Mouse (Mus musculus) myocyte (in vitro differentiated cells): ENCODE measurements around the gene Khdrbs2. TPM values are rescaled to one million over a fixed set of nuclear protein-coding genes. Genes with fewer than 3 reads are reported as not detected.
"Not testable (repeated sequence)": the region's sequence is repeated elsewhere in the genome, so short reads cannot be mapped to it uniquely, and the experiment has no call there.

Experiments
- H3K27me3 ChIP-seq: one replicate; pipeline ENCODE4 v1.6.1; 2011; ENCODE audit not compliant: control insufficient read depth, insufficient read depth, insufficient read length
- H3K36me3 ChIP-seq: one replicate; pipeline ENCODE4 v1.6.1; 2011; ENCODE audit not compliant: control insufficient read depth, insufficient read depth
- H3K4me2 ChIP-seq: one replicate; pipeline ENCODE4 v1.6.1; 2011; ENCODE audit warnings: low read depth, control low read depth
- H3K4me3 ChIP-seq: one replicate; pipeline ENCODE4 v1.5.1; 2011; ENCODE audit warnings: mild to moderate bottlenecking, control low read depth, moderate library complexity
- H3K79me2 ChIP-seq: one replicate; pipeline ENCODE4 v1.6.1; 2011; ENCODE audit not compliant: control insufficient read depth, insufficient read depth
- H3ac ChIP-seq: one replicate; pipeline ENCODE4 v1.6.1; 2011; ENCODE audit not compliant: control insufficient read depth, insufficient read length
- CEBPB ChIP-seq: IDR thresholded peaks from 2 replicates; pipeline ENCODE4 v1.6.1; 2011; ENCODE audit warnings: mild to moderate bottlenecking, moderate library complexity; ENCODE audit not compliant: poor library complexity, insufficient read depth, severe bottlenecking
- E2F4 ChIP-seq: IDR thresholded peaks from one replicate; pipeline ENCODE4 v1.6.1; 2011; ENCODE audit warnings: mild to moderate bottlenecking, control low read depth, moderate library complexity; ENCODE audit not compliant: insufficient read depth
- MAX ChIP-seq: IDR thresholded peaks from one replicate; pipeline ENCODE4 v1.6.1; 2011; ENCODE audit warnings: low read depth, mild to moderate bottlenecking, control low read depth
- MYOD1 ChIP-seq, 3 experiments: IDR thresholded peaks; one replicate each; pipeline ENCODE4 v1.6.1; 2011; ENCODE audit warnings: control low read depth in 2 of 3, low read depth in 2 of 3, mild to moderate bottlenecking in 2 of 3, moderate library complexity in 1 of 3; ENCODE audit not compliant: insufficient read length in 2 of 3, control insufficient read depth in 1 of 3
- MYOG ChIP-seq, 3 experiments: IDR thresholded peaks; one replicate each; pipeline ENCODE4 v1.6.1; 2011; ENCODE audit warnings: control low read depth in 2 of 3, low read depth in 2 of 3, mild to moderate bottlenecking in 2 of 3; ENCODE audit not compliant: insufficient read length in 2 of 3, control insufficient read depth in 1 of 3, insufficient read depth in 1 of 3
- POLR2A ChIP-seq: IDR thresholded peaks from one replicate; pipeline ENCODE4 v1.6.1; 2011; ENCODE audit warnings: low read depth, mild to moderate bottlenecking, control low read depth, moderate library complexity; ENCODE audit not compliant: insufficient read length
- POLR2AphosphoS2 ChIP-seq: IDR thresholded peaks from one replicate; pipeline ENCODE4 v1.6.1; 2011; ENCODE audit warnings: low read depth, control low read depth; ENCODE audit not compliant: insufficient read length
- REST ChIP-seq: IDR thresholded peaks from one replicate; pipeline ENCODE4 v1.6.1; 2011; ENCODE audit warnings: mild to moderate bottlenecking, control low read depth, moderate library complexity; ENCODE audit not compliant: insufficient read depth, insufficient read length
- SRF ChIP-seq: IDR thresholded peaks from one replicate; pipeline ENCODE4 v1.6.1; 2011; ENCODE audit warnings: low read depth; ENCODE audit not compliant: control insufficient read depth, insufficient read length
- TCF12 ChIP-seq: IDR thresholded peaks from one replicate; pipeline ENCODE4 v1.6.1; 2011; ENCODE audit warnings: mild to moderate bottlenecking, control low read depth; ENCODE audit not compliant: poor library complexity, insufficient read depth, severe bottlenecking
- TCF3 ChIP-seq: IDR thresholded peaks from one replicate; pipeline ENCODE4 v1.6.1; 2011; ENCODE audit warnings: low read depth, control low read depth; ENCODE audit not compliant: insufficient read length
- USF1 ChIP-seq: IDR thresholded peaks from one replicate; pipeline ENCODE4 v1.6.1; 2011; ENCODE audit warnings: low read depth, mild to moderate bottlenecking, control low read depth, moderate library complexity
- polyA plus RNA-seq: library from polyadenylated mRNA; unstranded; fragments of >200 nt; fragmentation: generic; extraction: Trizol; gene quantifications from one replicate; pipeline ENCODE4 v1.2.1, GENCODE M21; 2012; ENCODE audit warnings: missing spikeins

Khdrbs2 gene
- polyA plus RNA-seq, 1 experiment, result 0.08 TPM

GRCm38 (mm10) chr1:32471022-32471421 is 298.5 kb downstream of the Khdrbs2 start:
- TF ChIP-seq MYOG (IDR thresholded peaks at IDR 0.05; ENCODE audit: control insufficient read depth in 1 of 3, insufficient read depth in 1 of 3, insufficient read length in 2 of 3, low read depth in 2 of 3) (no peak), TCF3 (no peak), CEBPB (no peak), POLR2AphosphoS2 (no peak), USF1 (no peak), MYOD1 (IDR thresholded peaks at IDR 0.05; ENCODE audit: control insufficient read depth in 1 of 3, insufficient read length in 2 of 3, low read depth in 2 of 3) (no peak), E2F4 (no peak), MAX (no peak), SRF (no peak)
- no peaks in the 10 kb centered on the region for H3K36me3 ChIP-seq
- H3K4me2 ChIP-seq, result no peak overlapping the region
- H3K79me2 ChIP-seq, result no peaks in the 10 kb centered on the region
- no peaks in the 10 kb centered on the region for H3K27me3 ChIP-seq
- H3ac ChIP-seq, result no peak overlapping the region
- no peak overlapping the region for H3K4me3 ChIP-seq

- Histone ChIP-seq H3K4me2 (no peak overlapping the region), H3K27me3 (no peaks in the 10 kb centered on the region), H3K79me2 (no peaks in the 10 kb centered on the region), H3ac (no peak overlapping the region), H3K4me3 (no peak overlapping the region), H3K36me3 (no peaks in the 10 kb centered on the region)
- no peak for TF ChIP-seq TCF3
- TF ChIP-seq SRF, result no peak
- no peak for TF ChIP-seq MYOG (IDR thresholded peaks at IDR 0.05; ENCODE audit: control insufficient read depth in 1 of 3, insufficient read depth in 1 of 3, insufficient read length in 2 of 3, low read depth in 2 of 3)
- TF ChIP-seq MYOD1 (IDR thresholded peaks at IDR 0.05; ENCODE audit: control insufficient read depth in 1 of 3, insufficient read length in 2 of 3, low read depth in 2 of 3), result no peak
- no peak for TF ChIP-seq TCF12
- TF ChIP-seq E2F4, result no peak
- TF ChIP-seq POLR2A, result no peak
- TF ChIP-seq REST, result no peak
- no peak for TF ChIP-seq USF1
- no peak for TF ChIP-seq POLR2AphosphoS2
- TF ChIP-seq MAX, result no peak
- TF ChIP-seq CEBPB, result no peak
Observed at GRCm38 (mm10) chr1:32471502-32472214, 299.1 kb downstream of the Khdrbs2 start.

- Histone ChIP-seq H3K4me2 (no peak overlapping the region), H3ac (no peak overlapping the region), H3K36me3 (no peaks in the 10 kb centered on the region), H3K79me2 (no peaks in the 10 kb centered on the region), H3K4me3 (no peak overlapping the region), H3K27me3 (no peaks in the 10 kb centered on the region)
- TF ChIP-seq TCF3, result no peak
- TF ChIP-seq CEBPB, result no peak
- TF ChIP-seq TCF12, result no peak
- TF ChIP-seq POLR2A, result no peak
- TF ChIP-seq MYOD1 (IDR thresholded peaks at IDR 0.05; ENCODE audit: control insufficient read depth in 1 of 3, insufficient read length in 2 of 3, low read depth in 2 of 3), result no peak
Observed at GRCm38 (mm10) chr1:32487944-32488343, 315.4 kb downstream of the Khdrbs2 start.

- Histone ChIP-seq H3K4me2 (no peak overlapping the region), H3K79me2 (no peaks in the 10 kb centered on the region), H3K27me3 (no peaks in the 10 kb centered on the region), H3ac (no peak overlapping the region), H3K4me3 (no peak overlapping the region), H3K36me3 (no peaks in the 10 kb centered on the region)
- TF ChIP-seq USF1, result no peak
- no peak for TF ChIP-seq POLR2AphosphoS2
- TF ChIP-seq REST, result no peak
- TF ChIP-seq MAX, result no peak
- no peak for TF ChIP-seq SRF
- no peak for TF ChIP-seq POLR2A
- no peak for TF ChIP-seq E2F4
- no peak for TF ChIP-seq TCF12
- no peak for TF ChIP-seq TCF3
- no peak for TF ChIP-seq MYOG (IDR thresholded peaks at IDR 0.05; ENCODE audit: control insufficient read depth in 1 of 3, insufficient read depth in 1 of 3, insufficient read length in 2 of 3, low read depth in 2 of 3)
- no peak for TF ChIP-seq CEBPB
- TF ChIP-seq MYOD1 (IDR thresholded peaks at IDR 0.05; ENCODE audit: control insufficient read depth in 1 of 3, insufficient read length in 2 of 3, low read depth in 2 of 3), result no peak
Observed at GRCm38 (mm10) chr1:32503381-32503780, 330.9 kb downstream of the Khdrbs2 start.

GRCm38 (mm10) chr1:32547194-32547593 is 374.7 kb downstream of the Khdrbs2 start, which contains the start of gene Gm5415:
Gene Gm5415, minus strand, starts transcription at chr1:32547294.
- not testable (repeated sequence) for H3K79me2 ChIP-seq, H3K36me3 ChIP-seq, H3K4me2 ChIP-seq, H3K27me3 ChIP-seq, H3K4me3 ChIP-seq, H3ac ChIP-seq
